Mouse (Mus musculus) ES-Bruce4 (cell line): ENCODE data around the gene Golt1a. TPM values are rescaled to one million over a fixed set of nuclear protein-coding genes. Genes with fewer than 3 reads are reported as not detected.

Experiments
- H3K27ac ChIP-seq: 2 replicates; pipeline ENCODE4 v1.5.1; 2012; ENCODE audit warnings: low read length, inconsistent platforms; ENCODE audit not compliant: insufficient read depth
- H3K27me3 ChIP-seq: 2 replicates; pipeline ENCODE4 v1.6.1; 2012; ENCODE audit warnings: mild to moderate bottlenecking, low read length, inconsistent platforms; ENCODE audit not compliant: control insufficient read depth, poor library complexity, insufficient read depth, severe bottlenecking
- H3K36me3 ChIP-seq: 2 replicates; pipeline ENCODE4 v1.6.1; 2012; ENCODE audit warnings: inconsistent platforms, mild to moderate bottlenecking, low read length, moderate library complexity; ENCODE audit not compliant: control insufficient read depth, poor library complexity, insufficient read depth, severe bottlenecking
- H3K4me1 ChIP-seq: one replicate; pipeline ENCODE4 v1.8.1; 2011; ENCODE audit warnings: low read length; ENCODE audit not compliant: control insufficient read depth, insufficient read depth
- H3K4me3 ChIP-seq: 2 replicates; pipeline ENCODE4 v1.5.1; 2011; ENCODE audit warnings: low read depth, mild to moderate bottlenecking, low read length
- H3K9ac ChIP-seq: 2 replicates; pipeline ENCODE4 v1.6.1; 2012; ENCODE audit warnings: low read depth, mild to moderate bottlenecking, inconsistent platforms; ENCODE audit not compliant: poor library complexity, severe bottlenecking
- H3K9me3 ChIP-seq: replicated peaks from 2 replicates; pipeline ENCODE4 v1.6.1; 2012; ENCODE audit warnings: mild to moderate bottlenecking, low read length, inconsistent platforms; ENCODE audit not compliant: control insufficient read depth, poor library complexity, insufficient read depth, severe bottlenecking
- CTCF ChIP-seq: IDR thresholded peaks from one replicate; pipeline ENCODE4 v1.8.1; 2011; ENCODE audit warnings: low read depth, low read length
- EP300 ChIP-seq: IDR thresholded peaks from 2 replicates; pipeline ENCODE4 v1.6.1; 2011; ENCODE audit warnings: low read depth, low read length; ENCODE audit not compliant: insufficient read depth
- POLR2A ChIP-seq: IDR thresholded peaks from one replicate; pipeline ENCODE4 v1.8.1; 2011; ENCODE audit warnings: low read length; ENCODE audit not compliant: insufficient read depth
- polyA plus RNA-seq: library from polyadenylated mRNA; stranded (reverse); fragments of >200 nt; gene quantifications from 2 replicates; pipeline ENCODE4 v1.2.4, GENCODE M21; 2011; ENCODE audit warnings: low read depth; ENCODE audit not compliant: missing spikeins, insufficient read depth, insufficient read length

Golt1a gene
- polyA plus RNA-seq, 1 experiment, result not detected

GRCm38 (mm10) chr1:133372113-133372512, 62.5 kb downstream of the Golt1a start:
- Histone ChIP-seq H3K9ac (no peak overlapping the region), H3K27ac (no peak overlapping the region), H3K9me3 (no peaks in the 10 kb centered on the region), H3K27me3 (no peaks in the 10 kb centered on the region), H3K36me3 (no peaks in the 10 kb centered on the region), H3K4me1 (peaks cover 5% of the 10 kb centered on the region), H3K4me3 (no peak overlapping the region)
- TF ChIP-seq CTCF, result no peak
- no peak for TF ChIP-seq POLR2A
- TF ChIP-seq EP300, result no peak

Other genes with a start within 250 kb of the Golt1a start
- gene Ppp1r15b, start 178.7 kb upstream of the Golt1a start, polyA plus RNA-seq, result 59.9 and 68.9 TPM in 2 replicates
- gene Plekha6, start 145.6 kb upstream of the Golt1a start, polyA plus RNA-seq, result 1.3 and 1.9 TPM in 2 replicates
- gene Kiss1, start 12.1 kb downstream of the Golt1a start, polyA plus RNA-seq, result not detected in 2 replicates
- not detected in 2 replicates for gene Ren1, start 40.7 kb downstream of the Golt1a start, polyA plus RNA-seq
- 3.3 and 3.4 TPM in 2 replicates for gene Etnk2, start 53.8 kb downstream of the Golt1a start, polyA plus RNA-seq
- gene Sox13, start 114.6 kb downstream of the Golt1a start, polyA plus RNA-seq, result 22.8 and 25.0 TPM in 2 replicates